Mouse (Mus musculus) thymus, adult 2 months (tissue): Measurements from ENCODE around the gene Ccdc74a. TPM values are rescaled to one million over a fixed set of nuclear protein-coding genes. Genes with fewer than 3 reads are reported as not detected.

Experiments used
- DNase-seq: peaks from one replicate; pipeline ENCODE4 v3.0.0; 2021
- H3K27ac ChIP-seq: fragments of 200-500 bp; 2 replicates; pipeline ENCODE4 v1.5.1; 2012; ENCODE audit warnings: low read length, control low read depth; ENCODE audit not compliant: control insufficient read depth, insufficient read depth
- H3K27me3 ChIP-seq: fragments of 200-500 bp; 2 replicates; pipeline ENCODE4 v1.6.1; 2012; ENCODE audit warnings: mild to moderate bottlenecking, low read length, moderate library complexity, mixed read lengths; ENCODE audit not compliant: control insufficient read depth, insufficient read depth
- H3K36me3 ChIP-seq: fragments of 200-500 bp; 2 replicates; pipeline ENCODE4 v1.6.1; 2012; ENCODE audit warnings: mild to moderate bottlenecking, low read length, moderate library complexity; ENCODE audit not compliant: control insufficient read depth, insufficient read depth
- H3K4me1 ChIP-seq: fragments of 200-500 bp; replicated peaks from 2 replicates; pipeline ENCODE4 v1.6.1; 2012; ENCODE audit warnings: low read length; ENCODE audit not compliant: control insufficient read depth, insufficient read depth
- H3K4me3 ChIP-seq: fragments of 200-500 bp; 2 replicates; pipeline ENCODE4 v1.5.1; 2012; ENCODE audit warnings: mild to moderate bottlenecking, low read length, control low read depth, moderate library complexity; ENCODE audit not compliant: control insufficient read depth, insufficient read depth
- CTCF ChIP-seq: fragments of 200-500 bp; IDR thresholded peaks from 2 replicates; pipeline ENCODE4 v1.5.1; 2012; ENCODE audit warnings: mild to moderate bottlenecking, control low read depth, low read length, moderate library complexity, borderline replicate concordance; ENCODE audit not compliant: control insufficient read depth, poor library complexity, insufficient read depth; ENCODE audit errors: extremely low read depth
- POLR2A ChIP-seq: fragments of 200-500 bp; IDR thresholded peaks from 2 replicates; pipeline ENCODE4 v1.6.1; 2012; ENCODE audit warnings: mild to moderate bottlenecking, low read length, control low read depth, moderate library complexity; ENCODE audit not compliant: control insufficient read depth, poor library complexity, insufficient read depth; ENCODE audit errors: extremely low read depth
- WGBS: fragments of 180-500 bp; shearing (Covaris S2); methylation state at CpG from one replicate; pipeline ENCODE4 v1.1.7; 2018; 5-methylcytosine and 5-hydroxymethylcytosine counted together
- polyA plus RNA-seq: library from polyadenylated mRNA; depleted of rRNA; stranded (reverse); fragments of >200 nt; gene quantifications from 2 replicates; pipeline ENCODE4 v1.2.3, GENCODE M21; 2012

The Ccdc74a gene
- polyA plus RNA-seq, 1 experiment: 0.61 TPM

- Histone ChIP-seq H3K27me3 (no peaks in the 10 kb centered on the region), H3K4me1 (peaks cover 12% of the 10 kb centered on the region), H3K27ac (no peak overlapping the region), H3K36me3 (peaks cover 38% of the 10 kb centered on the region), H3K4me3 (no peak overlapping the region)
- 95% methylated on average over 16 of the region's 16 CpGs for WGBS
- DNase-seq: no peak
- no peak for TF ChIP-seq POLR2A
- no peak for TF ChIP-seq CTCF
These were observed 3.8 kb downstream of the Ccdc74a start for GRCm38 (mm10) chr16:17649925-17650605.

GRCm38 (mm10) chr16:17650711-17651110 is 4.4 kb downstream of the Ccdc74a start:
- Histone ChIP-seq H3K27me3 (no peaks in the 10 kb centered on the region), H3K27ac (no peak overlapping the region), H3K4me3 (no peak overlapping the region), H3K4me1 (peaks cover 12% of the 10 kb centered on the region), H3K36me3 (peaks cover 38% of the 10 kb centered on the region)
- no peak for DNase-seq
- TF ChIP-seq CTCF (no peak), POLR2A (no peak)
- WGBS: 100% methylated on average over 1 of the region's 1 CpGs

- Histone ChIP-seq H3K4me1 (no peaks in the 10 kb centered on the region), H3K36me3 (peaks cover 38% of the 10 kb centered on the region), H3K4me3 (no peak overlapping the region), H3K27me3 (no peaks in the 10 kb centered on the region), H3K27ac (no peak overlapping the region)
- no peak for DNase-seq
- no peak for TF ChIP-seq POLR2A
- TF ChIP-seq CTCF: no peak
- 95% methylated on average over 4 of the region's 4 CpGs for WGBS
These were observed 6.3 kb downstream of the Ccdc74a start for GRCm38 (mm10) chr16:17652607-17653006.

GRCm38 (mm10) chr16:17653601-17654000 is 7.3 kb downstream of the Ccdc74a start:
- 100% methylated on average over 5 of the region's 5 CpGs for WGBS
- Histone ChIP-seq H3K4me1 (no peaks in the 10 kb centered on the region), H3K36me3 (peaks cover 38% of the 10 kb centered on the region)

GRCm38 (mm10) chr16:17654188-17654795 is 8.0 kb downstream of the Ccdc74a start:
- H3K4me3 ChIP-seq: no peak overlapping the region
- WGBS: 94% methylated on average over 4 of the region's 4 CpGs
- H3K27me3 ChIP-seq: no peaks in the 10 kb centered on the region
- H3K27ac ChIP-seq: no peak overlapping the region
- H3K4me1 ChIP-seq: no peaks in the 10 kb centered on the region
- DNase-seq: no peak
- H3K36me3 ChIP-seq: peaks cover 38% of the 10 kb centered on the region
- TF ChIP-seq CTCF (no peak), POLR2A (no peak)

More at GRCm38 (mm10) chr16:17653601-17654000, 7.3 kb downstream of the Ccdc74a start:
- TF ChIP-seq POLR2A (no peak), CTCF (no peak)
- no peak for DNase-seq
- Histone ChIP-seq H3K27me3 (no peaks in the 10 kb centered on the region), H3K27ac (no peak overlapping the region), H3K4me3 (no peak overlapping the region)

GRCm38 (mm10) chr16:17656212-17656871 is 10.1 kb downstream of the Ccdc74a start:
- Histone ChIP-seq H3K36me3 (peaks cover 46% of the 10 kb centered on the region), H3K4me3 (no peak overlapping the region), H3K4me1 (no peaks in the 10 kb centered on the region), H3K27me3 (no peaks in the 10 kb centered on the region), H3K27ac (no peak overlapping the region)
- no peak for DNase-seq
- WGBS: 91% methylated on average over 5 of the region's 5 CpGs
- no peak for TF ChIP-seq POLR2A
- TF ChIP-seq CTCF: no peak
